Mouse (Mus musculus) lung, postnatal 4 days (tissue): ENCODE data around the gene Tmsb4x.

Experiments used
- DNase-seq, 2 experiments: peaks; one replicate each; pipeline ENCODE4 v3.0.0; 2021

The Tmsb4x gene

GRCm38 (mm10) chrX:167208978-167209754 is at the start of gene Tmsb4x:
TSS of gene Tmsb4x (minus strand) at chrX:167209315.
- DNase-seq, result peak; percentile 91 to 92

- DNase-seq, result no peak
These were observed 32.6 kb upstream of the Tmsb4x start for GRCm38 (mm10) chrX:167241736-167242135.

- DNase-seq, result no peak
These were observed 30.3 kb upstream of the Tmsb4x start for GRCm38 (mm10) chrX:167239293-167239921.

GRCm38 (mm10) chrX:167233104-167233687 is 24.1 kb upstream of the Tmsb4x start:
- peak; percentile 64 to 77 for DNase-seq

- peak in 1 of 2 experiments; percentile 32 for DNase-seq
These were observed 22.0 kb upstream of the Tmsb4x start for GRCm38 (mm10) chrX:167231150-167231549.

GRCm38 (mm10) chrX:167229819-167230218 is 20.7 kb upstream of the Tmsb4x start:
- DNase-seq, result no peak

- peak; percentile 53 to 77 for DNase-seq
These were observed 20.1 kb upstream of the Tmsb4x start for GRCm38 (mm10) chrX:167229206-167229605.

- no peak for DNase-seq
These were observed 18.6 kb upstream of the Tmsb4x start for GRCm38 (mm10) chrX:167227756-167228155.

GRCm38 (mm10) chrX:167227138-167227537 is 18.0 kb upstream of the Tmsb4x start:
- peak; percentile 48 to 55 for DNase-seq

GRCm38 (mm10) chrX:167226570-167226969 is 17.5 kb upstream of the Tmsb4x start:
- DNase-seq, result no peak

- peak; percentile 62 to 77 for DNase-seq
These were observed 3.6 kb upstream of the Tmsb4x start for GRCm38 (mm10) chrX:167212707-167213106.

- DNase-seq, result peak in 1 of 2 experiments; percentile 28
These were observed 2.9 kb upstream of the Tmsb4x start for GRCm38 (mm10) chrX:167211871-167212555.

- DNase-seq, result peak; percentile 27 to 48
These were observed 1.2 kb upstream of the Tmsb4x start for GRCm38 (mm10) chrX:167210319-167210728.

GRCm38 (mm10) chrX:167209828-167210227 is 713 bp upstream of the Tmsb4x start:
- DNase-seq, result no peak

GRCm38 (mm10) chrX:167208506-167208820 is 652 bp downstream of the Tmsb4x start:
- peak; percentile 55 to 65 for DNase-seq

GRCm38 (mm10) chrX:167207741-167208505 is 1.2 kb downstream of the Tmsb4x start:
- peak; percentile 60 to 64 for DNase-seq

GRCm38 (mm10) chrX:167205813-167206520 is 3.1 kb downstream of the Tmsb4x start:
- DNase-seq, result peak in 1 of 2 experiments; percentile 48

GRCm38 (mm10) chrX:167201365-167201764 is 7.8 kb downstream of the Tmsb4x start:
- DNase-seq, result no peak

- peak; percentile 28 to 45 for DNase-seq
These were observed 13.9 kb downstream of the Tmsb4x start for GRCm38 (mm10) chrX:167195228-167195649.

- no peak for DNase-seq
These were observed 22.8 kb downstream of the Tmsb4x start for GRCm38 (mm10) chrX:167186306-167186705.

- DNase-seq, result no peak
These were observed 25.6 kb downstream of the Tmsb4x start for GRCm38 (mm10) chrX:167183535-167183934.

GRCm38 (mm10) chrX:167182411-167182810 is 26.7 kb downstream of the Tmsb4x start:
- DNase-seq, result no peak
